Mouse (Mus musculus): ENCODE results near the gene Ube4b. TPM values are rescaled to one million over a fixed set of nuclear protein-coding genes. Genes with fewer than 3 reads are reported as not detected.

Gene Ube4b
- polyA plus RNA-seq, 1 experiment from 2014 or later = 45.4 TPM

GRCm38 (mm10) chr4:149392359-149392758 lies 34.2 kb downstream of the Ube4b start:
- H3K4me1 ChIP-seq = peaks cover 18% of the 10 kb centered on the region
- peaks cover 37% of the 10 kb centered on the region for H3K36me3 ChIP-seq
- 75% methylated on average over 4 of the region's 4 CpGs for WGBS
- no peaks in the 10 kb centered on the region for H3K9me3 ChIP-seq
- H3K27me3 ChIP-seq = no peaks in the 10 kb centered on the region
- ATAC-seq (ENCODE audit: insufficient number of reproducible peaks, low FRiP score, low TSS enrichment, low read depth) = no peak
- no peak overlapping the region for H3K27ac ChIP-seq
- H3K4me3 ChIP-seq = no peak overlapping the region
- no peak overlapping the region for H3K4me2 ChIP-seq
- H3K9ac ChIP-seq = no peak overlapping the region

DNA sequence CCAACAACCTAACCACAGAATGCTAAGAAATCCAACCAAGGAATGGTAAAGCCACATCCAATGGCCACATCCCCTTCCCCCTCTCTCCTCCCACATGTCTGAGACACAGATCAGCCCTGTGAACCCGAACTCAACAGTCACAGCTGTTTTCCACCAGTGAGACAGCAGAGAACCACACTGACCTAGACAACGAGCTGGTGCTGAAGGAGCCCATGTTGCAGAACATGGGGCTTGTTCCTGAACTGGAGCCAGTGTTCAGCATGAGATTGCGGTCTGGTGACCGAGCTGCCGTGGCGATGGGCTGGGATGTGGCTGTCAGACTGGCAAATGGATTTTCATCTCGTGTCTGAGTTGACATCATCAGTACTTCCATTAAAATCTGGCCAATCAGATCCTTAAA lies 45.5 kb downstream of the Ube4b start:
- H3K27me3 ChIP-seq = no peaks in the 10 kb centered on the region
- no peak overlapping the region for H3K27ac ChIP-seq
- ATAC-seq (ENCODE audit: insufficient number of reproducible peaks, low FRiP score, low TSS enrichment, low read depth) = no peak
- no peaks in the 10 kb centered on the region for H3K9me3 ChIP-seq
- 0 out of 2 replicates have a peak, but pooled peaks cover 3% of the 10 kb centered on the region for H3K4me1 ChIP-seq
- no peak overlapping the region for H3K4me3 ChIP-seq
- no peak overlapping the region for H3K9ac ChIP-seq
- H3K36me3 ChIP-seq = peaks cover 94% of the 10 kb centered on the region
- no peak overlapping the region for H3K4me2 ChIP-seq
- WGBS = 80% methylated on average over 7 of the region's 7 CpGs

DNA sequence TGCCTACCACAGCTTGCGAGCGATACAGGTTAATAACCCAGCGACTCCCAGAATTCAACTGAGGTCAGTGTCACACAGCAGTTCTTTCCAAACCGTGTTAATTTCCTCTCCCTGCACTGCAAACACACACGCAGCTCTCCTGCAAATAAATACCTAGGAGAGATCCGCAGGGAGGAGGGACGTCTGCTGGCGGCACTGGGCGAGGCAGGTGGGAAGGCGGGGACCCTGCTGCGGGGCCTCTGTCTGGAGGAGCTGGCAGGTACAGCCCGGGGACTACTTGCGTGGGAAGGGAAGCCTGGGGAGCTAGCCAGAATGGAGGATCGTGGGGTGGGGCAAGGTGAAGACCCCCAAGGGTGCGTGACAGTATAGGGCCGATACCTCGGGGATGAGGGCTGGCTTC lies 46.7 kb downstream of the Ube4b start:
- no peak overlapping the region for H3K27ac ChIP-seq
- no peak overlapping the region for H3K4me2 ChIP-seq
- H3K27me3 ChIP-seq = no peaks in the 10 kb centered on the region
- H3K4me3 ChIP-seq = no peak overlapping the region
- no peak for ATAC-seq (ENCODE audit: insufficient number of reproducible peaks, low FRiP score, low TSS enrichment, low read depth)
- no peak overlapping the region for H3K9ac ChIP-seq
- 82% methylated on average over 17 of the region's 17 CpGs for WGBS
- H3K36me3 ChIP-seq = peaks cover 94% of the 10 kb centered on the region
- H3K4me1 ChIP-seq = 0 out of 2 replicates have a peak, but pooled peaks cover 3% of the 10 kb centered on the region
- no peaks in the 10 kb centered on the region for H3K9me3 ChIP-seq

- no peak overlapping the region for H3K27ac ChIP-seq
- peaks cover 89% of the 10 kb centered on the region for H3K36me3 ChIP-seq
- H3K9me3 ChIP-seq = no peaks in the 10 kb centered on the region
- H3K4me2 ChIP-seq = no peak overlapping the region
- no peaks in the 10 kb centered on the region for H3K27me3 ChIP-seq
- 73% methylated on average over 8 of the region's 8 CpGs for WGBS
- H3K4me3 ChIP-seq = no peak overlapping the region
- H3K4me1 ChIP-seq = peaks cover 9% of the 10 kb centered on the region; the same call in 1 of the 2 replicates
- no peak for ATAC-seq (ENCODE audit: insufficient number of reproducible peaks, low FRiP score, low TSS enrichment, low read depth)
- H3K9ac ChIP-seq = no peak overlapping the region
These were observed 47.7 kb downstream of the Ube4b start for GRCm38 (mm10) chr4:149378819-149379218.

- Histone ChIP-seq H3K36me3 (peaks cover 88% of the 10 kb centered on the region), H3K27ac (no peak overlapping the region), H3K4me1 (peaks cover 9% of the 10 kb centered on the region; the same call in 1 of the 2 replicates), H3K4me3 (no peak overlapping the region), H3K9ac (no peak overlapping the region), H3K4me2 (no peak overlapping the region), H3K9me3 (no peaks in the 10 kb centered on the region), H3K27me3 (no peaks in the 10 kb centered on the region)
- no peak for ATAC-seq (ENCODE audit: insufficient number of reproducible peaks, low FRiP score, low TSS enrichment, low read depth)
- 86% methylated on average over 10 of the region's 10 CpGs for WGBS
These were observed 50.5 kb downstream of the Ube4b start for GRCm38 (mm10) chr4:149376034-149376433.

- H3K4me1 ChIP-seq = peaks cover 6% of the 10 kb centered on the region; the same call in 1 of the 2 replicates
These were observed 51.9 kb downstream of the Ube4b start for GRCm38 (mm10) chr4:149374662-149375061.

DNA sequence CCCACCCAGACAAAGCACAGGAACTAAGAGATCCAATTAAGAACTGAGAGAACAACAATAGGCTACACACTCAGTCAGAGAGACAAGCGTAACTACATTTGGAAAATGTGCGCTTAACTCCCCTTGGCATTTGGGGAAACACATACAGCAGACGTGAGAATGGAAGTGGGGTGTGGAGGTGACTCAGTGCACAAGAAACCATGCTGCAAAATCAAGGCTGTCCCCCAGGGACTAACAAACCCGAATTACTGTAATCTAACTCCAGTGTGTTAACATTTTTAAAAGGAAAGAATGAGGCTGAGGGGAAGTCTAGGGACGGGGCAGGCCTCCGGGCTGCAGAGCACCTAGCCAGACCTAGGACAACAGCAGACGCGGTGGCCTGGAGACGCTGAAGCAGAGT lies 52.6 kb downstream of the Ube4b start:
- H3K36me3 ChIP-seq = peaks cover 81% of the 10 kb centered on the region

More at GRCm38 (mm10) chr4:149374662-149375061, 51.9 kb downstream of the Ube4b start:
- Histone ChIP-seq H3K36me3 (peaks cover 86% of the 10 kb centered on the region), H3K4me2 (no peak overlapping the region), H3K9me3 (no peaks in the 10 kb centered on the region), H3K27ac (no peak overlapping the region), H3K9ac (no peak overlapping the region), H3K27me3 (no peaks in the 10 kb centered on the region), H3K4me3 (no peak overlapping the region)
- WGBS = 54% methylated on average over 11 of the region's 11 CpGs
- ATAC-seq (ENCODE audit: insufficient number of reproducible peaks, low FRiP score, low TSS enrichment, low read depth) = no peak

DNA sequence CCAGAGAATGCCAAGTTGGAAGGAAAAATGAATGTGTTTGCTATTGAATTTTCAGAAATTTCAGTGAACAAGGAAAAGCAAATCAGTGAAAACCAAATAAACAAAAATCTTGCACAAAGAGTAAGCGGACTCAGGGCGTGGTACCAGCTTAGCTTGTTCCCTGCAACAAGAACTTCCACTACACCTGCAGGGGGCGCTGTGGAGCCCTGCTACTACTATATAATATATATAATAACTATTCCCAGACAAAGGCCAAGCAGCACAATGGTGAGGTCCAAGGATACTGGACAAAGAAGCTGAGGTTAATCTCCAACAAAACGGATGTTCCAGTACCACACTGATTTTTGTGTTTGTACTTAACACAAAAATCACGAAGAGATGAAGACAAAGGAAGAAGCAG lies 53.1 kb downstream of the Ube4b start:
- H3K27ac ChIP-seq = no peak overlapping the region
- WGBS = 68% methylated on average over 5 of the region's 5 CpGs
- H3K9me3 ChIP-seq = no peaks in the 10 kb centered on the region
- peaks cover 6% of the 10 kb centered on the region; the same call in 1 of the 2 replicates for H3K4me1 ChIP-seq
- H3K9ac ChIP-seq = no peak overlapping the region
- no peak overlapping the region for H3K4me2 ChIP-seq
- H3K36me3 ChIP-seq = peaks cover 79% of the 10 kb centered on the region
- H3K4me3 ChIP-seq = no peak overlapping the region
- ATAC-seq (ENCODE audit: insufficient number of reproducible peaks, low FRiP score, low TSS enrichment, low read depth) = no peak
- no peaks in the 10 kb centered on the region for H3K27me3 ChIP-seq

More for the DNA sequence above, 52.6 kb downstream of the Ube4b start:
- H3K4me2 ChIP-seq = no peak overlapping the region
- peak overlapping the region; percentile 33; the same call in 1 of the 2 replicates for H3K27ac ChIP-seq
- H3K9ac ChIP-seq = no peak overlapping the region
- no peaks in the 10 kb centered on the region for H3K27me3 ChIP-seq
- no peak overlapping the region for H3K4me3 ChIP-seq
- no peak for ATAC-seq (ENCODE audit: insufficient number of reproducible peaks, low FRiP score, low TSS enrichment, low read depth)
- no peaks in the 10 kb centered on the region for H3K9me3 ChIP-seq
- H3K4me1 ChIP-seq = peaks cover 6% of the 10 kb centered on the region; the same call in 1 of the 2 replicates
- 57% methylated on average over 9 of the region's 9 CpGs for WGBS

- H3K4me2 ChIP-seq = no peak overlapping the region
- no peaks in the 10 kb centered on the region for H3K4me1 ChIP-seq
- no peaks in the 10 kb centered on the region for H3K27me3 ChIP-seq
- no peak for ATAC-seq (ENCODE audit: insufficient number of reproducible peaks, low FRiP score, low TSS enrichment, low read depth)
- WGBS = 74% methylated on average over 12 of the region's 12 CpGs
- H3K9ac ChIP-seq = no peak overlapping the region
- no peak overlapping the region for H3K4me3 ChIP-seq
- H3K27ac ChIP-seq = peak overlapping the region; percentile 4; the same call in 1 of the 2 replicates
- H3K36me3 ChIP-seq = peaks cover 81% of the 10 kb centered on the region
- H3K9me3 ChIP-seq = no peaks in the 10 kb centered on the region
These were observed 60.7 kb downstream of the Ube4b start for GRCm38 (mm10) chr4:149365702-149366370.

- ATAC-seq (ENCODE audit: insufficient number of reproducible peaks, low FRiP score, low TSS enrichment, low read depth) = no peak
- Histone ChIP-seq H3K36me3 (peaks cover 83% of the 10 kb centered on the region), H3K27ac (no peak overlapping the region), H3K9ac (no peak overlapping the region), H3K27me3 (no peaks in the 10 kb centered on the region), H3K9me3 (no peaks in the 10 kb centered on the region), H3K4me3 (no peak overlapping the region), H3K4me2 (no peak overlapping the region), H3K4me1 (no peaks in the 10 kb centered on the region)
- WGBS = 76% methylated on average over 5 of the region's 5 CpGs
These were observed 61.7 kb downstream of the Ube4b start for GRCm38 (mm10) chr4:149364896-149365295.

DNA sequence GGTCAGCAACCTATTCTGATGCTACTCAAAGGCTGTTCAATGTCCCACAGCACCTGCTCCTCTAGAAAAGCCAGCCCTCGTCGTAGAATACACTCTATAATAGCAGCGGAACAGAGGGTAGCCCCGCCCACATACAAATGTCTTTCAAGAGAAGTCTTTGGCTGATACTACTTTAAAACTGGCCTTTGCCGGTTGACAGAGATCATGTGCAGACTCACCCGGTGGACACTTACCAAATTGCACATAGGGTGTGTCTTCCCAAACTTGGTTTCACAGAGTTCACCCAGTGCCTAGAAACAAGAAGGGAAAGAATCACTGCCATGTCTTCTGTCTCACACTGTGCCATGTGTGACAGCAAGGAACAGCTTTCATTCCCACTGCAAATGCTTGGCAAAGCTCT lies 65.5 kb downstream of the Ube4b start:
- Histone ChIP-seq H3K9ac (no peak overlapping the region), H3K27me3 (no peaks in the 10 kb centered on the region), H3K36me3 (peaks cover 90% of the 10 kb centered on the region), H3K9me3 (no peaks in the 10 kb centered on the region), H3K4me2 (no peak overlapping the region), H3K27ac (no peak overlapping the region), H3K4me3 (no peak overlapping the region), H3K4me1 (no peaks in the 10 kb centered on the region)
- ATAC-seq (ENCODE audit: insufficient number of reproducible peaks, low FRiP score, low TSS enrichment, low read depth) = no peak
- WGBS = 69% methylated on average over 6 of the region's 6 CpGs

GRCm38 (mm10) chr4:149360647-149361046 lies 65.9 kb downstream of the Ube4b start:
- ATAC-seq (ENCODE audit: insufficient number of reproducible peaks, low FRiP score, low TSS enrichment, low read depth) = no peak
- H3K9me3 ChIP-seq = no peaks in the 10 kb centered on the region
- 94% methylated on average over 5 of the region's 5 CpGs for WGBS

More at GRCm38 (mm10) chr4:149360647-149361046, 65.9 kb downstream of the Ube4b start:
- Histone ChIP-seq H3K27ac (no peak overlapping the region), H3K27me3 (no peaks in the 10 kb centered on the region), H3K9ac (no peak overlapping the region), H3K36me3 (peaks cover 90% of the 10 kb centered on the region), H3K4me3 (no peak overlapping the region), H3K4me1 (no peaks in the 10 kb centered on the region), H3K4me2 (no peak overlapping the region)
